Mouse (Mus musculus): Measurements from ENCODE around the gene Rps8.

GRCm38 (mm10) chr4:117161183-117161582, 5.1 kb upstream of the Rps8 start:
- TF ChIP-seq CTCF (IDR thresholded peaks at IDR 0.05; ENCODE audit: borderline replicate concordance, control insufficient read depth, extremely low read depth, insufficient read depth, low read length, poor library complexity) (no peak), POLR2A (IDR thresholded peaks at IDR 0.05; ENCODE audit: control insufficient read depth, extremely low read depth, insufficient read depth, low read length, poor library complexity) (no peak)

Data from thymus, adult 2 months (tissue).